Mouse (Mus musculus): ENCODE data around the gene Slc25a3.

DNA sequence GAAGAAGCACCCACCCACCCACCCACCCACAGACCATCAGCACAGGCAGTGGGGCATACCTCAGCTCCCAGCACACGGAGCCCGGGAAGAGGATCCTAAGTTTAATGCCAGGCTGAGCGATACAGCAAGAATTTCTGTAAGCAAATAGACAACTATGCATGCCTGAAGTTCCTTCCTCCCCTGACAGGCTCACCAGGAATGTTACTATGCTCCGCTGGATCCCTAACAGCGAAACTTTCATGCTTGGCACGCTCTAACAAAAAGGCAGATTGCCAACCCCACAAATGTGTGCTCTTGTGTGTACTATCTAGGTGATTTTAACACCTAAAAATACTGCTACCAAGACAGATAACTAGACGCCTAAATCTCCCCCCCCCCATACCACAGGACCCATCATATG is 43.5 kb upstream of the Slc25a3 start:
- TF ChIP-seq CTCF (conservative IDR thresholded peaks at IDR 0.05; ENCODE audit: insufficient read depth, insufficient read length, low read depth, low read length), result no peak
- TF ChIP-seq POLR2A (IDR thresholded peaks at IDR 0.05; ENCODE audit: low read depth, low read length), result no peak
